Mouse (Mus musculus) E14TG2a.4 (cell line): ENCODE results near the gene Vps33b.

ENCODE experiments used
- H3K27me3 ChIP-seq: 2 replicates; pipeline ENCODE4 v1.6.1; 2014; ENCODE audit warnings: low read length, control low read depth; ENCODE audit not compliant: insufficient read depth
- H3K36me3 ChIP-seq: 2 replicates; pipeline ENCODE4 v1.6.1; 2014; ENCODE audit warnings: low read length, control low read depth; ENCODE audit not compliant: insufficient read depth
- H3K4me1 ChIP-seq: replicated peaks from 2 replicates; pipeline ENCODE4 v1.6.1; 2014; ENCODE audit warnings: low read depth, low read length, control low read depth
- H3K4me3 ChIP-seq: replicated peaks from 2 replicates; pipeline ENCODE4 v1.5.1; 2014; ENCODE audit warnings: mild to moderate bottlenecking, low read length
- H3K9me3 ChIP-seq: 2 replicates; pipeline ENCODE4 v1.6.1; 2014; ENCODE audit warnings: low read length, control low read depth
- CTCF ChIP-seq: conservative IDR thresholded peaks from 2 replicates; pipeline ENCODE4 v1.5.1; 2014; ENCODE audit warnings: low read length
- NANOG ChIP-seq: IDR thresholded peaks from 2 replicates; pipeline ENCODE4 v1.6.1; 2014; ENCODE audit warnings: borderline replicate concordance, low read length, mixed read lengths
- POU5F1 ChIP-seq: IDR thresholded peaks from 2 replicates; pipeline ENCODE4 v1.6.1; 2014; ENCODE audit warnings: low read length, borderline replicate concordance

Gene Vps33b

GRCm38 (mm10) chr7:80297041-80297440 lies 27.6 kb downstream of the Vps33b start:
- Histone ChIP-seq H3K4me1 (peaks cover 65% of the 10 kb centered on the region), H3K27me3 (no peaks in the 10 kb centered on the region), H3K9me3 (no peaks in the 10 kb centered on the region), H3K36me3 (peaks cover 65% of the 10 kb centered on the region), H3K4me3 (no peak overlapping the region; the same call in 1 of the 2 replicates)
- TF ChIP-seq NANOG (no peak), CTCF (no peak), POU5F1 (no peak)

- H3K4me1 ChIP-seq = peaks cover 66% of the 10 kb centered on the region
- TF ChIP-seq CTCF = no peak
- TF ChIP-seq NANOG = no peak
- no peak for TF ChIP-seq POU5F1
Observed at GRCm38 (mm10) chr7:80298754-80299153, 29.3 kb downstream of the Vps33b start.

GRCm38 (mm10) chr7:80299568-80299967 lies 30.1 kb downstream of the Vps33b start:
- Histone ChIP-seq H3K4me1 (peaks cover 72% of the 10 kb centered on the region), H3K27me3 (no peaks in the 10 kb centered on the region), H3K36me3 (peaks cover 87% of the 10 kb centered on the region), H3K4me3 (no peak overlapping the region), H3K9me3 (no peaks in the 10 kb centered on the region)
- TF ChIP-seq NANOG (no peak), CTCF (no peak), POU5F1 (no peak)

More at GRCm38 (mm10) chr7:80298754-80299153, 29.3 kb downstream of the Vps33b start:
- Histone ChIP-seq H3K36me3 (peaks cover 79% of the 10 kb centered on the region), H3K9me3 (no peaks in the 10 kb centered on the region), H3K27me3 (no peaks in the 10 kb centered on the region), H3K4me3 (no peak overlapping the region)

GRCm38 (mm10) chr7:80301522-80301921 lies 32.1 kb downstream of the Vps33b start:
- H3K4me1 ChIP-seq = peaks cover 65% of the 10 kb centered on the region
- H3K9me3 ChIP-seq = no peaks in the 10 kb centered on the region
- no peaks in the 10 kb centered on the region for H3K27me3 ChIP-seq
- H3K4me3 ChIP-seq = no peak overlapping the region
- TF ChIP-seq POU5F1 = no peak
- TF ChIP-seq CTCF = peak; percentile 29
- no peak for TF ChIP-seq NANOG
- peaks cover 99% of the 10 kb centered on the region for H3K36me3 ChIP-seq

GRCm38 (mm10) chr7:80307766-80308165 lies 38.3 kb downstream of the Vps33b start:
- H3K4me1 ChIP-seq = peaks cover 42% of the 10 kb centered on the region
- no peak for TF ChIP-seq NANOG
- TF ChIP-seq POU5F1 = no peak
- TF ChIP-seq CTCF = no peak; the same call in 1 of the 2 replicates
- H3K4me3 ChIP-seq = no peak overlapping the region
- H3K9me3 ChIP-seq = no peaks in the 10 kb centered on the region
- peaks cover 100% of the 10 kb centered on the region for H3K36me3 ChIP-seq
- H3K27me3 ChIP-seq = no peaks in the 10 kb centered on the region

- Histone ChIP-seq H3K9me3 (no peaks in the 10 kb centered on the region), H3K4me1 (peaks cover 33% of the 10 kb centered on the region), H3K27me3 (no peaks in the 10 kb centered on the region), H3K4me3 (no peak overlapping the region), H3K36me3 (peaks cover 99% of the 10 kb centered on the region)
- no peak for TF ChIP-seq POU5F1
- TF ChIP-seq NANOG = no peak
- TF ChIP-seq CTCF = no peak
Observed at GRCm38 (mm10) chr7:80310771-80311170, 41.3 kb downstream of the Vps33b start.

GRCm38 (mm10) chr7:80315733-80316132 lies 46.3 kb downstream of the Vps33b start:
- Histone ChIP-seq H3K36me3 (peaks cover 85% of the 10 kb centered on the region), H3K4me1 (peaks cover 27% of the 10 kb centered on the region)
- no peak for TF ChIP-seq CTCF
- TF ChIP-seq POU5F1 = no peak
- no peak for TF ChIP-seq NANOG

GRCm38 (mm10) chr7:80317439-80318115 lies 48.1 kb downstream of the Vps33b start:
- TF ChIP-seq CTCF (no peak), POU5F1 (no peak), NANOG (no peak)
- Histone ChIP-seq H3K9me3 (no peaks in the 10 kb centered on the region), H3K4me3 (no peak overlapping the region), H3K27me3 (no peaks in the 10 kb centered on the region), H3K36me3 (peaks cover 76% of the 10 kb centered on the region), H3K4me1 (peaks cover 37% of the 10 kb centered on the region)

More at GRCm38 (mm10) chr7:80315733-80316132, 46.3 kb downstream of the Vps33b start:
- Histone ChIP-seq H3K4me3 (no peak overlapping the region), H3K27me3 (no peaks in the 10 kb centered on the region), H3K9me3 (no peaks in the 10 kb centered on the region)

- Histone ChIP-seq H3K9me3 (no peaks in the 10 kb centered on the region), H3K4me1 (peaks cover 46% of the 10 kb centered on the region), H3K27me3 (no peaks in the 10 kb centered on the region), H3K4me3 (no peak overlapping the region), H3K36me3 (peaks cover 65% of the 10 kb centered on the region)
- TF ChIP-seq POU5F1 = no peak
- no peak for TF ChIP-seq CTCF
- TF ChIP-seq NANOG = no peak
Observed at GRCm38 (mm10) chr7:80318670-80319069, 49.2 kb downstream of the Vps33b start.
